Mouse (Mus musculus) monocyte, adult 59 days (primary cell): ENCODE data around the gene Tubal3. TPM values are rescaled to one million over a fixed set of nuclear protein-coding genes. Genes with fewer than 3 reads are reported as not detected.

Source experiments
- total RNA-seq, 2 experiments: library from RNA; stranded (reverse); gene quantifications; one replicate each; pipeline ENCODE4 v1.2.4; 2023

Gene Tubal3
- total RNA-seq, result not detected

DNA sequence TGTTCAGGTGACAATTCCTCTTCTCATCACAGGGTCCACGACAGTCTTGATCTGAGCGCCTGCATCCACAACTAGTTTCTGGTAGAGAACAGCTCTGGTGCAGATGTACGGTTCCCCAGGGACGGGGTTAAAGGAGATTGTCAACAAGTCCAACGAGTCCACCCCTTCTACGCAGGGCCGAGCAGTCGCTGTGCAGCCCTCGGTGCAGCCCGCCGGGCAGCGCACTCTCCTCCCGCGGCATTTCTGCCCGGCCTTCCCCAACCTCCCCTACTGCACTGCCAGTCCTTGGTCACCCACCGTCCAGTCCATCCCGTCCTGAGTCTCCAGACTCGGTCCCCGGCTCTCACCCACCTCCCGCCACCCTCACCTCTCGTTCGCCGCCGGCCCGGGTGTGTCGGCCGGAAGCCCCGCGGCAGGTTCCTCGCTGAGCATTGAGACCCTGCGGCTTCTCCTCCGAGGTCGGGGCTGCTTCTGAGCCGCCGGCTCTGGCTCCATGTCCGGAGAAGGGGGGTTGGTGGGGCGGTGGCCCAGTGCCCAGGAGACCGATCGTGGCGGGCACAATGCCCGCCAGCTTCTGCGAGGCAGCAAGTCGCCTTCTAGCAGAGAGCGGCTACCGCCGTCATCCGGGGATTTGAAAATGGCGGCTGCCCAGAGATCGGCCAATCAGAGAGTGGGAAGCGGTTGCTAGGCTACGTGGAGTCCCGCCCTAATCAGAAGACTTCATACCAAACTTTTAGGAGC, at the start of gene Tubal3, which contains the start of gene Net1:
Tubal3 (plus strand) TSS at position 704 of the 741 bp plus-strand sequence.
Net1 (minus strand) TSS at position 650 of the 741 bp plus-strand sequence.

DNA sequence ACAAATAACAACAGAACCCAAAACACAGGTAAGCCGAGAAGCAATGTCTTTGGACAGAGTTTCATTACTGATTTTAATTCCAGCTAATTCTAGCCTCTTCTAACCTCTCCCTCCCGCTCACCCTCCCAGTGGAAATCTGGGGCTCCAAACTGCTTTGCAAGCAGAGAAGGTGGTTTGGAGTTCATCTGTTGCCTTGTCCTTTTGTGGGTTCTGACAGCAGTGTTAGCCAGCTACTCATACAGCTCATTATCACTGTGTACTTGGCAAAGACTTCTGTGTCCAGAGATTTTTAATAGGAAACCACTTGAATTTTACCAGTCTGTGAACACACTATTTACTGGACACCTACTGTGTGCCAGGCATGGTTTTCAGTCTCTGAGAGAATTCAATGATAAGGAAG, 27.2 kb downstream of the Tubal3 start, which contains the start of gene Ucn3:
Ucn3 (minus strand) TSS at position 101 of the 400 bp plus-strand sequence.

Other genes starting within 250 kb of the Tubal3 start
- gene Calml3, start 114.0 kb upstream of the Tubal3 start, total RNA-seq, result not detected
- not detected for gene Calm4, start 80.5 kb upstream of the Tubal3 start, total RNA-seq
- not detected for gene Calm5, start 64.1 kb upstream of the Tubal3 start, total RNA-seq
- gene Net1, start 54 bp upstream of the Tubal3 start, total RNA-seq, result 10 to 100 TPM; 17.6 to 19.3 TPM
- not detected for gene Ucn3, start 27.1 kb downstream of the Tubal3 start, total RNA-seq
- not detected for gene Akr1c14, start 130.7 kb downstream of the Tubal3 start, total RNA-seq
- not detected for gene Akr1c18, start 232.4 kb downstream of the Tubal3 start, total RNA-seq